Mouse (Mus musculus): ENCODE results near the gene Anxa7. TPM values are rescaled to one million over a fixed set of nuclear protein-coding genes. Genes with fewer than 3 reads are reported as not detected.

Gene Anxa7
- total and polyA plus RNA-seq, 3 experiments: 44.8 to 70.3 TPM; not detected in 1

DNA sequence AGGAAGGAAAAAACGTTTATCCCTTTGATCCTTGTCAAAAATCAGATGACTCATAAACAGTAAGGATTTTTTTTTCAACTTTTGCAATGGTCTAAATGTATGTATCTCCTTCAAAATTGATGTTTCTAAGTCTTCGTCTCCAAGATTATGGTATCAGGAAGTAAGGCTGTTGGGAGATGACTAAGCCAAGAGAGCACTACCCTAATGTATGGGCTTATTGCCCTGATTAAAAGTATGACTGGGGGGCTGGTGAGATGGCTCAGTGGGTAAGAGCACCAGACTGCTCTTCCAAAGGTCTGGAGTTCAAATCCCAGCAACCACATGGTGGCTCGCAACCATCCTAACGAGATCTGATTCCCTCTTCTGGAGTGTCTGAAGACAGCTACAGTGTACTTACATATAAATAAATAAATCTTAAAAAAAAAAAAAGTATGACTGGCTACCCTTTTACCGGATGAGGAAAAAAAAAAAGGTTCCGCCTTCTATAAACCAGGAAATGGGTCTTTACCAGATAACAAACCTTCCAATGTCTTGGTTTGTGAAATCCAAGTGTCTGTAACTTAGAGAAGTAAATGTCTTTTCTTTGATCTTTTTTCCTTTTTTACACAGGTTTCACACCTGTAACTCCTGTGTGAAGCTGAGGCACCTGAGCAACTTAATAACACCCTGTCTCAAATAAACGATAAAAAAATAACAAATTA is 2.3 kb upstream of the Anxa7 start:
- peaks cover 11% of the 10 kb centered on the region for H3K79me2 ChIP-seq (ENCODE audit: control insufficient read depth, insufficient read depth, low read length, poor library complexity)

DNA sequence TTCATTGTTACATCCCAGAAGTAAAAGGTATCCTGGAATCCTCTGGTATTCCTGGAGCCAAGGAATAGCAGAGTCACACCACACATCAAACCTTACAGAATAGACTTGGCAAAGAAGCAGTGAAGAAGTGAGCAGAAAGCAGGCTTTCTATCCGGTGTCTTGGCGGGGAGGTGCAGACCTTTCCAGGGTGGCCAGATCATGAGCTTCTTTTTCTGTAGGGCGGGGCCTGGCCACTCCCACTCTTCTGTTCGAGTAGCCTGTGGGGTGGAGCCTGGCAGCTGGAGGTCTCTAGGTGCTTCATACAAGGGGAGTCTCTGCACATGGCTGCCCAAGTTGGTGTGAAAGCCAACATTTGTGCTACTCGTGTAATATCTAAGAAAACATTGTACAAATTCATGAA is 1.3 kb upstream of the Anxa7 start:
- TF ChIP-seq MYC (IDR thresholded peaks at IDR 0.05; ENCODE audit: low read depth, low read length): no peak
- TF ChIP-seq BHLHE40 (IDR thresholded peaks at IDR 0.05; ENCODE audit: borderline replicate concordance, low read depth, low read length): no peak
- no peak for TF ChIP-seq ETS1 (IDR thresholded peaks at IDR 0.05; ENCODE audit: low read depth, low read length)
- peak; percentile 61 for TF ChIP-seq TBP (IDR thresholded peaks at IDR 0.05; ENCODE audit: low read depth, low read length)
- peaks cover 11% of the 10 kb centered on the region for H3K79me2 ChIP-seq (ENCODE audit: control insufficient read depth, insufficient read depth, low read length, poor library complexity)
- 0 out of 2 replicates have a peak overlapping the region, but pooled peaks have one; percentile 34 for H3K9ac ChIP-seq (ENCODE audit: control insufficient read depth, low read depth, low read length, poor library complexity, severe bottlenecking)
- peak overlapping the region in 1 of 2 experiments; percentile 36; a peak in 3 of 4 replicates for H3K4me3 ChIP-seq (ENCODE audit: control insufficient read depth in 1 of 2, insufficient read depth in 1 of 2, low read depth in 2 of 2, low read length in 2 of 2)
- H3K36me3 ChIP-seq (ENCODE audit: control insufficient read depth in 1 of 2, insufficient read depth in 2 of 2, low read length in 2 of 2): peaks cover under 1 to 36% of the 10 kb centered on the region in 2 experiments; a peak in 3 of 4 replicates
- peak overlapping the region; percentile 57 for H3K27ac ChIP-seq (ENCODE audit: control insufficient read depth, low read depth, low read length)
- H3K9me3 ChIP-seq (replicated peaks; ENCODE audit: insufficient read depth, low read length): no peaks in the 10 kb centered on the region
- DNase-seq (ENCODE audit: low read depth, low spot score): peak; percentile 89
- peaks cover 15 to 20% of the 10 kb centered on the region in 2 experiments for H3K4me1 ChIP-seq (ENCODE audit: control insufficient read depth in 1 of 2, insufficient read depth in 2 of 2, low read length in 2 of 2)
- H3K27me3 ChIP-seq (ENCODE audit: control insufficient read depth in 1 of 2, insufficient read depth in 2 of 2, low read length in 2 of 2): no peaks in the 10 kb centered on the region

More for the DNA sequence above, 2.3 kb upstream of the Anxa7 start:
- no peak overlapping the region for H3K4me3 ChIP-seq (ENCODE audit: control insufficient read depth in 1 of 2, insufficient read depth in 1 of 2, low read depth in 2 of 2, low read length in 2 of 2)
- peaks cover 15 to 20% of the 10 kb centered on the region in 2 experiments for H3K4me1 ChIP-seq (ENCODE audit: control insufficient read depth in 1 of 2, insufficient read depth in 2 of 2, low read length in 2 of 2)
- no peak for TF ChIP-seq E2F4 (IDR thresholded peaks at IDR 0.05; ENCODE audit: borderline replicate concordance, low read depth, low read length)
- no peak for TF ChIP-seq MYB (IDR thresholded peaks at IDR 0.05; ENCODE audit: low read depth, low read length)
- no peak for TF ChIP-seq MAZ (IDR thresholded peaks at IDR 0.05; ENCODE audit: low read depth, low read length)
- no peak for TF ChIP-seq POLR2AphosphoS2 (IDR thresholded peaks at IDR 0.05; ENCODE audit: low read length)
- peak; percentile 53; the same call in 1 of the 2 replicates for TF ChIP-seq GATA1 (IDR thresholded peaks at IDR 0.05; ENCODE audit: low read depth, low read length)
- no peak for TF ChIP-seq MEF2A (IDR thresholded peaks at IDR 0.05; ENCODE audit: extremely low read depth, insufficient replicate concordance, low read depth, low read length, poor library complexity, severe bottlenecking)
- no peak for TF ChIP-seq ZC3H11A (IDR thresholded peaks at IDR 0.05; ENCODE audit: low read depth, low read length)
- TF ChIP-seq MAFK (IDR thresholded peaks at IDR 0.05; ENCODE audit: borderline replicate concordance, low read depth, low read length): no peak
- TF ChIP-seq GABPA (IDR thresholded peaks at IDR 0.05; ENCODE audit: low read depth, low read length): no peak
- no peak for TF ChIP-seq USF2 (IDR thresholded peaks at IDR 0.05; ENCODE audit: borderline replicate concordance in 1 of 2, insufficient read depth in 1 of 2, low read depth in 1 of 2, low read length in 2 of 2)
- TF ChIP-seq POLR2AphosphoS5 (IDR thresholded peaks at IDR 0.05; ENCODE audit: borderline replicate concordance, low read depth, low read length): no peak
- TF ChIP-seq NRF1 (IDR thresholded peaks at IDR 0.05; ENCODE audit: insufficient read depth, low read depth, low read length, poor library complexity, severe bottlenecking): no peak
- no peak for TF ChIP-seq USF1 (IDR thresholded peaks at IDR 0.05; ENCODE audit: low read depth, low read length)
- TF ChIP-seq SMC3 (IDR thresholded peaks at IDR 0.05; ENCODE audit: low read depth, low read length): no peak
- TF ChIP-seq HCFC1 (IDR thresholded peaks at IDR 0.05; ENCODE audit: low read depth, low read length): 0 out of 2 replicates have a peak, but pooled peaks have one; percentile 36
- TF ChIP-seq RCOR1 (IDR thresholded peaks at IDR 0.05; ENCODE audit: low read depth, low read length): no peak
- no peak for TF ChIP-seq UBTF (IDR thresholded peaks at IDR 0.05; ENCODE audit: borderline replicate concordance, insufficient read depth, low read depth, low read length)
- no peak for TF ChIP-seq ZMIZ1 (IDR thresholded peaks at IDR 0.05; ENCODE audit: low read depth, low read length)
- peak; percentile 96 for TF ChIP-seq TBP (IDR thresholded peaks at IDR 0.05; ENCODE audit: low read depth, low read length)
- peak; percentile 90 for TF ChIP-seq ZNF384 (IDR thresholded peaks at IDR 0.05; ENCODE audit: low read depth, low read length)
- no peak for TF ChIP-seq SIN3A (IDR thresholded peaks at IDR 0.05; ENCODE audit: low read length)
- TF ChIP-seq ELF1 (IDR thresholded peaks at IDR 0.05; ENCODE audit: low read depth, low read length): peak; percentile 69
- TF ChIP-seq KAT2A (conservative IDR thresholded peaks at IDR 0.05; ENCODE audit: low read depth, low read length): no peak
- no peak for TF ChIP-seq CHD2 (IDR thresholded peaks at IDR 0.05; ENCODE audit: low read length)
- TF ChIP-seq MAX (IDR thresholded peaks at IDR 0.05; ENCODE audit: low read length): no peak
- TF ChIP-seq JUND (IDR thresholded peaks at IDR 0.05; ENCODE audit: low read depth, low read length): no peak
- TF ChIP-seq CTCF (IDR thresholded peaks at IDR 0.05 in 2 of 3, conservative IDR thresholded peaks at IDR 0.05 in 1 of 3; ENCODE audit: control insufficient read depth in 1 of 3, insufficient read depth in 1 of 3, low read depth in 2 of 3, low read length in 3 of 3, poor library complexity in 1 of 3, severe bottlenecking in 1 of 3): no peak
- TF ChIP-seq POLR2A (IDR thresholded peaks at IDR 0.05; ENCODE audit: control insufficient read depth in 1 of 2, insufficient read depth in 1 of 2, low read depth in 1 of 2, low read length in 2 of 2, poor library complexity in 1 of 2): no peak
- no peak for TF ChIP-seq EP300 (IDR thresholded peaks at IDR 0.05; ENCODE audit: low read depth in 1 of 2, low read length in 2 of 2)
- TF ChIP-seq ZKSCAN1 (IDR thresholded peaks at IDR 0.05; ENCODE audit: low read depth, low read length): no peak
- no peak for TF ChIP-seq NELFE (IDR thresholded peaks at IDR 0.05; ENCODE audit: low read depth, low read length)
- TF ChIP-seq RAD21 (IDR thresholded peaks at IDR 0.05; ENCODE audit: low read depth, low read length): no peak
- peaks cover 0 to 36% of the 10 kb centered on the region in 2 experiments; a peak in 2 of 4 replicates for H3K36me3 ChIP-seq (ENCODE audit: control insufficient read depth in 1 of 2, insufficient read depth in 2 of 2, low read length in 2 of 2)
- no peak overlapping the region for H3K9ac ChIP-seq (ENCODE audit: control insufficient read depth, low read depth, low read length, poor library complexity, severe bottlenecking)
- no peaks in the 10 kb centered on the region for H3K27me3 ChIP-seq (ENCODE audit: control insufficient read depth in 1 of 2, insufficient read depth in 2 of 2, low read length in 2 of 2)
- H3K9me3 ChIP-seq (replicated peaks; ENCODE audit: insufficient read depth, low read length): no peaks in the 10 kb centered on the region
- DNase-seq (ENCODE audit: low read depth, low spot score): peak; percentile 64
- peak overlapping the region; percentile 12; the same call in 1 of the 2 replicates for H3K27ac ChIP-seq (ENCODE audit: control insufficient read depth, low read depth, low read length)
